Mouse (Mus musculus) R1 (cell line): ENCODE results near the gene Tmem56.

Experiments used
- DNase-seq: peaks from one replicate; pipeline ENCODE4 v3.0.0-alpha.2; 2018; ENCODE audit warnings: low read depth, low spot score

Gene Tmem56

GRCm38 (mm10) chr3:121171243-121171871 is 111.5 kb downstream of the Tmem56 start, which contains the start of gene Rwdd3:
TSS of gene Rwdd3 (minus strand) at chr3:121171695.
- peak; percentile 91 for DNase-seq

- DNase-seq: no peak
Measured at GRCm38 (mm10) chr3:121170631-121171030, 112.3 kb downstream of the Tmem56 start.

- no peak for DNase-seq
Measured at GRCm38 (mm10) chr3:121169092-121169942, 113.6 kb downstream of the Tmem56 start.

- DNase-seq: no peak
Measured at GRCm38 (mm10) chr3:121168581-121168980, 114.3 kb downstream of the Tmem56 start.

GRCm38 (mm10) chr3:121163271-121163819 is 119.6 kb downstream of the Tmem56 start:
- DNase-seq: peak; percentile 67

GRCm38 (mm10) chr3:121161661-121162060 is 121.2 kb downstream of the Tmem56 start:
- DNase-seq: peak; percentile 63

- no peak for DNase-seq
Measured at GRCm38 (mm10) chr3:121160424-121160823, 122.5 kb downstream of the Tmem56 start.

- DNase-seq: no peak
Measured at GRCm38 (mm10) chr3:121159566-121159965, 123.3 kb downstream of the Tmem56 start.

DNA sequence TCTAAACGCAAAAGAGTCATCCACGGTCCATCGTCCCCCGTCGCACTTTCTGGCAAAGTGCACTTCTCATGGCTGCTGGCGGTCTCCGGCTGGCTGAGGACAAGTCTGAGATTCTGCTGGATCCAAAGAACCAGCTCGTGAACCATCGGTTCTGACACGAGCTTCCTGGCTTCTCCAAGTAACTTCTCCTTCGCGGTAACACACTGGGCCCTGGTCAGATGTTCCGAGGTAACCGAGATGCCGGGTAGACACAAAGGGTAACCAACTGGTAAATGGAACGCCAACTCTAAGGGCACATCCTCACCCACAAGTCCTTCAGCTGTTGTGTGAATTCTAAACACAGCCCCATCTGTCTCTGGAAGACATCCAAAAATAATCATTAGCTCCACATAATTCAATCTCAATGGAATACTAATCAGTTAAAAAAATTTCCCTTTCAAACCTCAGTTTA is 124.0 kb downstream of the Tmem56 start:
- no peak for DNase-seq

- no peak for DNase-seq
Measured at GRCm38 (mm10) chr3:121157546-121158330, 125.2 kb downstream of the Tmem56 start.

- DNase-seq: peak; percentile 11
Measured at GRCm38 (mm10) chr3:121156451-121157186, 126.3 kb downstream of the Tmem56 start.

DNA sequence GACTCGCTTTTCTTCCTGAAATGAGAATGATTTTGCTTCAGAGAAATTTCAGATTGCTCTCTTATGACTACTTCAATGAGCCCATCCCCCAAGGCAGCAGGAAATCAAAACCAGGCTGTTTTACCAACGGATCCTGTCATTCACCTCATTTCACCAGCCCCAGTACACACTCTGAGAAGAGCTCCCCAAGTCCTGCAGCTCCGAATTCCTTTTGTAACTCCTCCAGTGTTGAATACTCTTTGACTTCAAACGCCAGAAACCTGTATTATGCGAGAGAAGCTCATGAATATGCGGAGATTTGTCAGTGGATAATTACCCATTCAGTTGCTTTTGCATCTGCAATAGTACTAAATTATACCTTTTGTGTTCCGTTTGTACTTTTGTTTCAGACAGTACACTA is 126.9 kb downstream of the Tmem56 start:
- peak; percentile 38 for DNase-seq
